In the genomic region with DNA sequence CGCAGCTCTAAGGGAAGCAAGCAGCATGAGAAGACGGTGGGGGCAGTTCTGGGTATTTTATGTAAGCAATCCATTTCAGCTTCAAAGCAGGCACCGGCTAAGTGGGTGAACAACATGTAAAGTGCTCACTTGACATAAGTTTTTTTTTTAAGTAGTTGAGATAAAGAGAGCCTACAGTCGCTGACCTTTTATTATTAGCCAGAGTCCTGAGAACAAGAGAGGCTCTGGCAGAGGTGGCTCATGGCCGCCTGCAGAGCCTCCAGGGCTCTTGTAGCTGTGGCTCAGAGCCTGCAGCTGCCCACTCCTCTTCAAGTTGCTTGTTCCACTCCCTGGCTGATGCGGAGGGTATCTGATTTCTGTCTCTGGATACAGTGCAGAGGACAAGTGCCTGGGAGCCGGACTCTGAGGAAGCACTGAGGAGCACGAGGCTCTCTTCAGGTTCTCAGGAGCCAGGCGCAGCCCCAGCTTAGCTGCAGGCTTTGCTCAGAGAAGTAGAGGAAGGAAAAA, we compare ENCODE assay signal across 10 mouse cellular contexts.
A peak's percentile ranks its signal among the peaks of the same experiment; 100 is the strongest.
DNase-seq lines count a peak whose midpoint lies in the region; ATAC-seq lines count a peak whose summit lies in the region.
"Had no signal": no experiment of that assay in that cellular context is flagged by ENCODE, and none has a peak within 500 bp of the region (broad histone marks: within the 10 kb centered on the region; RNA-seq: fewer than 3 reads in every experiment).

No protein-coding gene starts in this region.

- no peak overlapping the region; the same call in 1 of the 2 replicates for H3K4me3 ChIP-seq in heart, embryonic 12.5 days
- 0 out of 2 replicates have a peak overlapping the region, but pooled peaks have one; percentile 2 for H3K4me3 ChIP-seq in hindbrain, embryonic 10.5 days

- peaks cover 66% of the 10 kb centered on the region for H3K27me3 ChIP-seq in heart, embryonic 12.5 days (replicated peaks)
- H3K27me3 ChIP-seq in hindbrain, embryonic 10.5 days (ENCODE audit: insufficient read depth, poor library complexity, severe bottlenecking): no peaks in the 10 kb centered on the region

- H3K4me1 ChIP-seq in heart, embryonic 12.5 days (replicated peaks): peaks cover 13% of the 10 kb centered on the region; the same call in 1 of the 2 replicates
- H3K4me1 ChIP-seq in hindbrain, embryonic 10.5 days (replicated peaks): peaks cover 18% of the 10 kb centered on the region

- no peak overlapping the region for H3K9ac ChIP-seq in heart, embryonic 12.5 days

- H3K9me3 ChIP-seq in heart, embryonic 12.5 days (replicated peaks): peaks cover 4% of the 10 kb centered on the region; the same call in 1 of the 2 replicates
- no peaks in the 10 kb centered on the region for H3K9me3 ChIP-seq in hindbrain, embryonic 10.5 days

- no peak overlapping the region for H3K27ac ChIP-seq in heart, embryonic 12.5 days (ENCODE audit: poor library complexity, severe bottlenecking)
- peak overlapping the region; percentile 81 for H3K27ac ChIP-seq in hindbrain, embryonic 10.5 days

- peak overlapping the region; percentile 60 for H3K4me2 ChIP-seq in heart, embryonic 12.5 days

- no peak for DNase-seq in heart, adult 9 months (ENCODE audit: low spot score in 2 of 2)
- DNase-seq in embryo, embryonic 10 days (ENCODE audit: low spot score): peak; percentile 69
- DNase-seq in hindbrain, embryonic 10.5 days (ENCODE audit: low spot score): peak; percentile 48
- peak; percentile 31 for DNase-seq in neural tube, embryonic 10.5 days (ENCODE audit: extremely low spot score, low spot score)
- no peak for DNase-seq in spleen, adult 12 weeks (ENCODE audit: low spot score)
- no peak for DNase-seq in kidney, adult 9 months
- DNase-seq: thymus, postnatal 36 days had no signal

- H3K36me3 ChIP-seq in heart, embryonic 12.5 days: no peaks in the 10 kb centered on the region
- no peaks in the 10 kb centered on the region for H3K36me3 ChIP-seq in hindbrain, embryonic 10.5 days

- ATAC-seq in heart, embryonic 12.5 days (ENCODE audit: insufficient number of reproducible peaks, low FRiP score): peak; percentile 48; the same call in 1 of the 2 replicates
- no peak for ATAC-seq in inflammation-experienced regulatory T-cells, adult 6 months
- ATAC-seq: intestine, embryonic 16.5 days had no signal

- 7% methylated on average over 9 of the region's 9 CpGs for WGBS in heart, embryonic 12.5 days
- WGBS in hindbrain, embryonic 10.5 days: 9% methylated on average over 9 of the region's 9 CpGs

Comparison
In these comparisons a context has a peak if more than half of its experiments do, and no peak if none do; other contexts are left out.
1. DNase-seq: peak in embryo, embryonic 10 days (single experiment), hindbrain, embryonic 10.5 days (single experiment) and neural tube, embryonic 10.5 days (single experiment); none in heart, adult 9 months (0 of 2), spleen, adult 12 weeks (single experiment) and kidney, adult 9 months (single experiment).